ENCODE assay signal across 28 mouse cellular contexts in genomic region chr10:32510821-32511220, GRCm38 (mm10).
"Had no signal": no experiment of that assay in that cellular context is flagged by ENCODE, and none has a peak within 500 bp of the region (broad histone marks: within the 10 kb centered on the region; RNA-seq: fewer than 3 reads in every experiment).

No protein-coding gene starts in this region.

- H3K4me2 ChIP-seq: embryonic facial prominence, embryonic 12.5 days; embryonic facial prominence, embryonic 13.5 days; embryonic facial prominence, embryonic 15.5 days; forebrain, embryonic 12.5 days; forebrain, embryonic 13.5 days; forebrain, embryonic 15.5 days had no signal

- H3K4me3 ChIP-seq: embryonic facial prominence, embryonic 10.5 days; embryonic facial prominence, embryonic 12.5 days; embryonic facial prominence, embryonic 13.5 days; embryonic facial prominence, embryonic 15.5 days; erythroblast, embryonic 14.5 days; forebrain, embryonic 10.5 days; forebrain, embryonic 12.5 days; forebrain, embryonic 13.5 days; forebrain, embryonic 15.5 days; gastrocnemius, adult 2 months had no signal

- ATAC-seq: forebrain, embryonic 13.5 days; forebrain, embryonic 14.5 days; forebrain, embryonic 15.5 days; forebrain, embryonic 16.5 days; forebrain, postnatal 0 days had no signal

- H3K4me1 ChIP-seq: embryonic facial prominence, embryonic 10.5 days; embryonic facial prominence, embryonic 12.5 days; embryonic facial prominence, embryonic 13.5 days; embryonic facial prominence, embryonic 15.5 days; forebrain, embryonic 10.5 days; forebrain, embryonic 12.5 days; forebrain, embryonic 13.5 days; forebrain, embryonic 15.5 days had no signal

- H3K27me3 ChIP-seq: embryonic facial prominence, embryonic 12.5 days; embryonic facial prominence, embryonic 13.5 days; embryonic facial prominence, embryonic 15.5 days; forebrain, embryonic 12.5 days; forebrain, embryonic 13.5 days; forebrain, embryonic 15.5 days had no signal

- H3K9ac ChIP-seq: embryonic facial prominence, embryonic 12.5 days; embryonic facial prominence, embryonic 13.5 days; embryonic facial prominence, embryonic 15.5 days; forebrain, embryonic 12.5 days; forebrain, embryonic 13.5 days; forebrain, embryonic 15.5 days; forebrain, postnatal 0 days had no signal

- DNase-seq: cerebellum, adult 2 months; cerebellum, adult 8-10 months; cerebellum, adult 9-10 months; cerebellum, adult 9-11 months; cerebellum, postnatal 10 days; cerebellum, postnatal 14 days; cerebellum, postnatal 25 days; cerebellum, postnatal 36 days; embryo, embryonic 11 days; forebrain, postnatal 0 days; gastrocnemius, adult 2 months; gastrocnemius, postnatal 10 days; gastrocnemius, postnatal 14 days; gastrocnemius, postnatal 25 days; gastrocnemius, postnatal 36 days; heart, adult 11 months; heart, adult 18-20 months had no signal

- H3K36me3 ChIP-seq: embryonic facial prominence, embryonic 10.5 days; embryonic facial prominence, embryonic 12.5 days; embryonic facial prominence, embryonic 13.5 days; embryonic facial prominence, embryonic 15.5 days; forebrain, embryonic 10.5 days; forebrain, embryonic 12.5 days; forebrain, embryonic 15.5 days had no signal

- H3K27ac ChIP-seq: embryonic facial prominence, embryonic 10.5 days; embryonic facial prominence, embryonic 12.5 days; embryonic facial prominence, embryonic 13.5 days; embryonic facial prominence, embryonic 15.5 days; forebrain, embryonic 10.5 days; forebrain, embryonic 12.5 days; forebrain, embryonic 13.5 days; forebrain, embryonic 15.5 days; gastrocnemius, adult 2 months had no signal

- H3K9me3 ChIP-seq: embryonic facial prominence, embryonic 10.5 days; embryonic facial prominence, embryonic 12.5 days; embryonic facial prominence, embryonic 13.5 days; embryonic facial prominence, embryonic 15.5 days; forebrain, embryonic 10.5 days; forebrain, embryonic 12.5 days; forebrain, embryonic 13.5 days; forebrain, embryonic 15.5 days had no signal
